Mouse (Mus musculus) hindbrain, embryonic 12.5 days (tissue): ENCODE results near the gene Elmo1. TPM values are rescaled to one million over a fixed set of nuclear protein-coding genes. Genes with fewer than 3 reads are reported as not detected.
A peak's percentile ranks its signal among the peaks of the same experiment; 100 is the strongest.

Source experiments
- ATAC-seq: fragments of 200-750 bp; cut with Nextera tagmentation; 2 replicates; pipeline ENCODE4 v1.8.0; 2017; ENCODE audit warnings: moderate TSS enrichment; ENCODE audit not compliant: low FRiP score
- H3K27ac ChIP-seq: fragments of 300-500 bp; sonication (generic); 2 replicates; pipeline ENCODE4 v1.5.1; 2016; ENCODE audit warnings: mild to moderate bottlenecking
- H3K27me3 ChIP-seq: fragments of 300-500 bp; sonication (generic); 2 replicates; pipeline ENCODE4 v1.6.1; 2016; ENCODE audit warnings: mild to moderate bottlenecking
- H3K36me3 ChIP-seq: fragments of 300-500 bp; sonication (generic); 2 replicates; pipeline ENCODE4 v1.6.1; 2016; ENCODE audit warnings: mild to moderate bottlenecking
- H3K4me1 ChIP-seq: fragments of 300-500 bp; sonication (generic); 2 replicates; pipeline ENCODE4 v1.6.1; 2016
- H3K4me2 ChIP-seq: fragments of 300-500 bp; sonication (generic); replicated peaks from 2 replicates; pipeline ENCODE4 v1.6.1; 2016; ENCODE audit warnings: mild to moderate bottlenecking
- H3K4me3 ChIP-seq: fragments of 300-500 bp; sonication (generic); 2 replicates; pipeline ENCODE4 v1.5.1; 2016; ENCODE audit warnings: mild to moderate bottlenecking
- H3K9ac ChIP-seq: fragments of 300-500 bp; sonication (generic); 2 replicates; pipeline ENCODE4 v1.6.1; 2016; ENCODE audit warnings: mild to moderate bottlenecking, moderate library complexity
- H3K9me3 ChIP-seq: fragments of 300-500 bp; sonication (generic); replicated peaks from 2 replicates; pipeline ENCODE4 v1.6.1; 2016; ENCODE audit warnings: mild to moderate bottlenecking
- WGBS: fragments of 180-500 bp; shearing (Covaris S2); methylation state at CpG from one replicate; pipeline ENCODE4 v1.1.7; 2016; 5-methylcytosine and 5-hydroxymethylcytosine counted together
- polyA plus RNA-seq: library from polyadenylated mRNA; unstranded; fragments of >200 nt; fragmentation: Nextera tagmentation; extraction: Ambion mirVana; gene quantifications from 2 replicates; pipeline ENCODE4 v1.2.1, GENCODE M21; 2016

Gene Elmo1
- 28.9 and 33.3 TPM in 2 replicates for polyA plus RNA-seq

- peak within 1 kb of the TSS; percentile 85 for H3K4me3 ChIP-seq
- peak within 1 kb of the TSS; percentile 78 for H3K9ac ChIP-seq
- H3K36me3 ChIP-seq, result no peaks in the 10 kb centered on the region
- WGBS, result under 1% methylated on average over 49 of the region's 49 CpGs
- H3K4me1 ChIP-seq, result 0 out of 2 replicates have a peak, but pooled peaks cover 3% of the 10 kb centered on the region
- peaks cover 7% of the 10 kb centered on the region; the same call in 1 of the 2 replicates for H3K27me3 ChIP-seq
- peak; percentile 78 for ATAC-seq
- no peaks in the 10 kb centered on the region for H3K9me3 ChIP-seq
- peak within 1 kb of the TSS; percentile 97 for H3K4me2 ChIP-seq
- peak within 1 kb of the TSS; percentile 64 for H3K27ac ChIP-seq
Observed at GRCm38 (mm10) chr13:20090133-20090710, at the start of gene Elmo1. Elmo1 (plus strand) TSS chr13:20090596.

DNA sequence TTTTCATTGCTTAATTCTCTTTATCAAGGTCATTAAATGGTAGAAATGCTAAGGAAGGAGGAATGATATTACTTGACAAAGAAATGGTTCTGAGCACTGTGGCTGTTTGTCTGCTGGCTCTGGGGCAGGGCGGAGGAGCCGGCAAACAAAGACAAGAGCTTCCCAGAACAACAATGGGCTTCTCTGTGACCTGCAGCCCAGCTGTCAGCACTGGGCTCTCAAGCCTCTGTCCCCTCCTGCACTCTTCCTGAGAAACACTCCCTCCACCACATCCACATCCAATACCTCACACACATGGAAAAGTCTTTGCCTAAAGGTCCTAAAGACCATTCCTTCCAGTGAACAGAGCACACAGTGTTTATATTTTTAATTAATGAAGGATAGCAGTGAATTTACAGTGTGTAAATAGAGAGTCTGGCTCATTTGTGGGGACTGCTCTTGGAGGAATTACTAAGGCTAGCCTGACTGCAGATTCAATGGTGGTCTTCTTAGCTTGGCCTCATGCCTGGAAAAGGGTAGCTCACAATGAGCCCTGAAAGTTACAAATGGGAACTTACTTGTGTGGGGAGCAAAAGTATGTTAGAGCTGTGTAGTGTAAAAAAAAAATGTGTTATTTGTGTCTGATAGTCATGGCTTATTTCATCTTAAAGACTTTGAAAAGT is 49.1 kb upstream of the Elmo1 start:
- WGBS, result 5% methylated on average over 2 of the region's 2 CpGs
- Histone ChIP-seq H3K9me3 (no peaks in the 10 kb centered on the region), H3K36me3 (no peaks in the 10 kb centered on the region), H3K4me3 (no peak overlapping the region), H3K27ac (peak overlapping the region; percentile 1; the same call in 1 of the 2 replicates), H3K4me1 (peaks cover 4% of the 10 kb centered on the region; the same call in 1 of the 2 replicates), H3K9ac (no peak overlapping the region), H3K27me3 (no peaks in the 10 kb centered on the region), H3K4me2 (no peak overlapping the region)
- peak; percentile 83 for ATAC-seq

DNA sequence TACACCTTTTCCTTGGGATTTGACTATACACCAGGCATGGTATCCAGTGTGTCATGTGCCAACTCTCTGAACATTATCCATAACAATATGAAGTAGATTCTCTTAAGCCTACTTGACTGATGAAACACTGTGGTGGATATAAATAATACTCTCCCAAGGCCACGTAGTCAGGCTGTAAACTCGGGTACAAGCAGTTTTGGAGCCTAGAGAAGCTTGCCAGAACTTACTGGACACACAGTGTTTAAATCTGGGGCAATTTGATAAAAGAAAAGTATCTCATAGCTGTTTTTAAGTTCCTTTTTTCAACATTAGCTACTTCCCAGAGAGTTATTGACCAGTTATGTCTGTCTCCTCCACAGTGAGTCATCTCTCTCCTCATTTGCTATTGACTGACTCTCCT is 47.5 kb upstream of the Elmo1 start:
- H3K4me1 ChIP-seq, result peaks cover 4% of the 10 kb centered on the region; the same call in 1 of the 2 replicates
- no peaks in the 10 kb centered on the region for H3K36me3 ChIP-seq
- no peaks in the 10 kb centered on the region for H3K27me3 ChIP-seq
- no peak overlapping the region for H3K4me3 ChIP-seq
- H3K27ac ChIP-seq, result no peak overlapping the region
- ATAC-seq, result no peak
- no peak overlapping the region for H3K4me2 ChIP-seq
- WGBS, result 92% methylated on average over 2 of the region's 2 CpGs
- H3K9me3 ChIP-seq, result no peaks in the 10 kb centered on the region
- H3K9ac ChIP-seq, result no peak overlapping the region

GRCm38 (mm10) chr13:20045350-20045749 is 45.0 kb upstream of the Elmo1 start:
- H3K4me2 ChIP-seq, result no peak overlapping the region
- 93% methylated on average over 2 of the region's 2 CpGs for WGBS

DNA sequence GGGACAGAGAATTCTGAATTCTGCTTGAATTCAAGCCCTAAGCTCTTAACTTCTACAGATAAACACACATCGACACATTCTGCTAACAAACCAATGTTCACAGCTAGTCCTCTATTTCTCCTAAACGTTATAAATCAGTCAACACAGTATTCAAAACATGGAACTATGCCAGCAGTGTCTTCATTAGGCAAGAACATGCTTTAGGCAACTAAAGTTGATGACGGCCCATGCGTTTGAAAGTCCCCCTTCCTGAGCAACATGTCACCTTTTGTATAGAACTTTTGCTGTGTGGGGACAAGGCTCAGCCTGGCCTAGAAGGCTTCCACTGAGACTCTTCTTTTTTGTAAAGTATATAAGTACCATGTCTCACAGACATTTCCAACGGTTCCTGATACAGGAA is 44.6 kb upstream of the Elmo1 start:
- Histone ChIP-seq H3K4me2 (no peak overlapping the region), H3K9me3 (no peaks in the 10 kb centered on the region), H3K36me3 (no peaks in the 10 kb centered on the region), H3K4me3 (no peak overlapping the region), H3K4me1 (peaks cover 4% of the 10 kb centered on the region; the same call in 1 of the 2 replicates), H3K27me3 (no peaks in the 10 kb centered on the region), H3K9ac (no peak overlapping the region), H3K27ac (no peak overlapping the region)
- no peak for ATAC-seq
- 83% methylated on average over 5 of the region's 5 CpGs for WGBS

More at GRCm38 (mm10) chr13:20045350-20045749, 45.0 kb upstream of the Elmo1 start:
- no peaks in the 10 kb centered on the region for H3K36me3 ChIP-seq
- H3K27ac ChIP-seq, result no peak overlapping the region
- no peaks in the 10 kb centered on the region for H3K9me3 ChIP-seq
- peaks cover 4% of the 10 kb centered on the region; the same call in 1 of the 2 replicates for H3K4me1 ChIP-seq
- no peak overlapping the region for H3K4me3 ChIP-seq
- no peak overlapping the region for H3K9ac ChIP-seq
- H3K27me3 ChIP-seq, result no peaks in the 10 kb centered on the region
- ATAC-seq, result no peak

DNA sequence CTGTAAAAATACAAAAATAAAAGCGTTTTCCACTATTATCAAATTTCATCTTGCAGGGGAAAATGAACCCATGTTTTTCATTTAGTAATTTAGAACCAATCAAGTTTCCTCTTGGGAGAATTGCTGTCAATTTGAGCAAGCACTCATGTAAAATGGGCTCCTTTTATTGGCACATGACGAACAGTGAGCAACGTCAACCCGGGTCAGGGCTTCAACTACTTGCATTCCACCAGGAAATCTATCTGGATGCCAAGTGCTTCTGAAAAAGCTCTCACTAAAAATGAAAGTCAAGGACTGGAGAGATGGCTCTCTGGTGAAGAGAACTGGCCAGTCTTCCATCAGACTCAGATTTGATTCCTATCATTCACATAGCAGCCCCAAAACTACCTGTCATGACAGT is 44.0 kb upstream of the Elmo1 start:
- Histone ChIP-seq H3K4me1 (peaks cover 1% of the 10 kb centered on the region; the same call in 1 of the 2 replicates), H3K4me2 (no peak overlapping the region), H3K27me3 (no peaks in the 10 kb centered on the region), H3K4me3 (no peak overlapping the region), H3K9ac (no peak overlapping the region), H3K9me3 (no peaks in the 10 kb centered on the region), H3K36me3 (no peaks in the 10 kb centered on the region), H3K27ac (no peak overlapping the region)
- WGBS, result 83% methylated on average over 4 of the region's 4 CpGs
- ATAC-seq, result no peak

DNA sequence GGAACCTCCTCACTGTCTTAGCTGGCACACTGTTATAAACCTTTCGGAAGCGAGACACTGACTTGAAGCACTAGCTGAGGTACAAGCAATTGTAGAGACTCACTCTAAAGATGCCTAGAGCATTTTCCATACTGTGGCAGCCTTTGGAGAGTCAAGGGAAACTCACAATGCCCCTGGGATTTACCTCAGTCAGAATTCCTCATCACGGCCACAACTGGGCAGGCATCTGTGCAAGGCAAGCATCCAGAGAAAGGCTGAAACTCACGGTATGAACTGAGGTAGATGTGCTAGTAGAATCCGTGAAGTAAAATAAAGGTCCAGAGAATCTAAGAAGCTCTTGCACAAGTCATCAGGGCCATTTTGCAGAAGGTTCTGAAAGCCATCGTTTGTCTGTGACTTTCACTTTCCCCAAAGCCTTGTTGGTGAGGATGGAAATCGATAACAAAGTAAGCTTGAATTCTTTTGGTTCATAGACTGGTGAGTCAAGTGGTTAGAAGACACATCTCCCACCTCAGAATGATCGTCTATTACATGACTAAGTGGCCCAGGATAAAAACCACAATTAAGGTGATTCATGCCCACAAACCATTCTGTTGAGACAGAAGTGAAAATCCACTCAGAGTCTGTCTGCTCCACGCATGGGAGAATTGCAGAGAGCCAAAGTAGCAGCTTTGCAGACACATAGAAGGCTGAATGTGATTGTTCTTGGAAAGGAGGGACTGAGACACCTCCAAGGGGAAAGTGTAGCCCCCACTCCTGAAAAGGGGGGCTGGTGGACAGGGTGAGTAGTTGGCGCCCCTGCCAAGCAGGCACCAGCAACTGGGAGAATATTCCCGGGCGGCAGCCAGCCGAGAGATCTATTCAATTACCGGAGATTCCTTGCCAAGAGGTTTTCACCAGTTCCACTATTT is 42.2 kb upstream of the Elmo1 start:
- no peaks in the 10 kb centered on the region for H3K36me3 ChIP-seq
- H3K4me1 ChIP-seq, result no peaks in the 10 kb centered on the region
- 65% methylated on average over 14 of the region's 14 CpGs for WGBS
- H3K4me3 ChIP-seq, result no peak overlapping the region
- no peaks in the 10 kb centered on the region for H3K9me3 ChIP-seq
- H3K27ac ChIP-seq, result no peak overlapping the region
- no peak for ATAC-seq
- no peak overlapping the region for H3K4me2 ChIP-seq
- H3K27me3 ChIP-seq, result no peaks in the 10 kb centered on the region
- no peak overlapping the region for H3K9ac ChIP-seq

- Histone ChIP-seq H3K27ac (no peak overlapping the region), H3K9ac (no peak overlapping the region), H3K4me2 (no peak overlapping the region), H3K4me3 (no peak overlapping the region), H3K27me3 (no peaks in the 10 kb centered on the region), H3K9me3 (no peaks in the 10 kb centered on the region), H3K4me1 (no peaks in the 10 kb centered on the region), H3K36me3 (no peaks in the 10 kb centered on the region)
- 43% methylated on average over 2 of the region's 2 CpGs for WGBS
- ATAC-seq, result no peak
Observed at GRCm38 (mm10) chr13:20048837-20049160, 41.6 kb upstream of the Elmo1 start.

- H3K27me3 ChIP-seq, result no peaks in the 10 kb centered on the region
- H3K4me3 ChIP-seq, result no peak overlapping the region
- no peak overlapping the region for H3K27ac ChIP-seq
- H3K4me2 ChIP-seq, result no peak overlapping the region
- ATAC-seq, result no peak
- H3K36me3 ChIP-seq, result no peaks in the 10 kb centered on the region
- 73% methylated on average over 8 of the region's 8 CpGs for WGBS
- H3K9me3 ChIP-seq, result no peaks in the 10 kb centered on the region
- no peaks in the 10 kb centered on the region for H3K4me1 ChIP-seq
- H3K9ac ChIP-seq, result no peak overlapping the region
Observed at GRCm38 (mm10) chr13:20049654-20050053, 40.7 kb upstream of the Elmo1 start.

DNA sequence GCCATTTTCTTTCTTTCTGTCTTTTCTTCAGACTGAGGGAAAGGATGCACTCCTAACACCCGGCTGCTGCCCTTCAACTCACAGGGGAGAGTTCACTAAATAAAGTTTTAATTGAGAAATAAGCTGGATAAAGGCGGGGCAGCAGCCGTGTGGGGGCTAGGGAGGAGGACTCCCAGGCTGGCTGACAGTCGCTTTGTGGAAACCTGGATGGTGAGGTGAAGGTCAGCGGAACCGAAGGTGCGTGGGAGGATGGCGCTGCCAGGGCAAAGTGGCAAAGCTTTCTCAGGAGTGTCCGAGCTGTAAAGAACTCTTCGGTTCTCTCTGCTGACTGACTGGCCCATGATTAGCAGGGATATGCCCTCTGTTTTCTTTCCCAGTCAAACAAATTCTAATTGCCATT is 40.2 kb upstream of the Elmo1 start:
- no peak overlapping the region for H3K4me2 ChIP-seq
- no peak overlapping the region for H3K27ac ChIP-seq
- ATAC-seq, result no peak
- no peaks in the 10 kb centered on the region for H3K27me3 ChIP-seq
- WGBS, result 89% methylated on average over 10 of the region's 10 CpGs
- H3K36me3 ChIP-seq, result no peaks in the 10 kb centered on the region
- H3K4me1 ChIP-seq, result no peaks in the 10 kb centered on the region
- H3K9ac ChIP-seq, result no peak overlapping the region
- no peak overlapping the region for H3K4me3 ChIP-seq
- no peaks in the 10 kb centered on the region for H3K9me3 ChIP-seq

GRCm38 (mm10) chr13:20057926-20058325 is 32.5 kb upstream of the Elmo1 start:
- no peak for ATAC-seq
- WGBS, result 88% methylated on average over 1 of the region's 1 CpGs

DNA sequence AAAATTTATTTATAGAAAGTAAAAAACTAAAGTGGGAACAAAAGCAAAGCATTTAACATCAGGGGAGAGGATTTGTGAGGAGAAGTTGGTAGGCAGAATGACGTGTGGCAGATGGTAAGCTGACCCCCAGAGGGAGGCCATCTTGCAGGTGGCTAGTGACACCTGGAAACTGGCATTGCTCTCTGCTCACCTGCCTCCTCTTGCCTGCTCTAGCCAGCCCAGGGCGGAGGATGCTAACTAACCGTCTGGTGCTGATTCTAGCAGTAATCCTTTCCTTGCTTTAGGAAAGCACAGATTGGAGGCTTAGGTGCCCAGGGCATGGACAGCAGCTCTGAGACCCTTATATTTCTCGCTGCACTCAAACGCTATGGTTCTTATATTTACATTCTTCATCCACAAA is 29.4 kb upstream of the Elmo1 start:
- H3K9me3 ChIP-seq, result no peaks in the 10 kb centered on the region
- ATAC-seq, result no peak
- no peak overlapping the region for H3K27ac ChIP-seq
- no peaks in the 10 kb centered on the region for H3K4me1 ChIP-seq
- no peak overlapping the region for H3K4me2 ChIP-seq
- H3K4me3 ChIP-seq, result no peak overlapping the region
- no peaks in the 10 kb centered on the region for H3K36me3 ChIP-seq
- H3K27me3 ChIP-seq, result no peaks in the 10 kb centered on the region
- WGBS, result 83% methylated on average over 5 of the region's 5 CpGs
- H3K9ac ChIP-seq, result no peak overlapping the region

More at GRCm38 (mm10) chr13:20057926-20058325, 32.5 kb upstream of the Elmo1 start:
- no peak overlapping the region for H3K4me2 ChIP-seq
- H3K9me3 ChIP-seq, result no peaks in the 10 kb centered on the region
- no peaks in the 10 kb centered on the region for H3K4me1 ChIP-seq
- no peaks in the 10 kb centered on the region for H3K36me3 ChIP-seq
- no peaks in the 10 kb centered on the region for H3K27me3 ChIP-seq
- H3K9ac ChIP-seq, result no peak overlapping the region
- H3K27ac ChIP-seq, result no peak overlapping the region
- H3K4me3 ChIP-seq, result no peak overlapping the region
